Mouse (Mus musculus) lung, postnatal 0 days (tissue): ENCODE measurements at regions not wholly inside any gene's neighbourhood (a gene's known extent, or its start where the extent isn't known, plus 50 kb on each side); places are given as distances from the start of the nearest gene placed in this dataset.

Experiments used
- ATAC-seq: fragments of 200-750 bp; cut with Nextera tagmentation; 2 replicates; pipeline ENCODE4 v1.8.0; 2017; ENCODE audit warnings: moderate library complexity
- DNase-seq: peaks from one replicate; pipeline ENCODE4 v3.0.0-alpha.2; 2016; ENCODE audit warnings: low spot score
- H3K27ac ChIP-seq: fragments of 300-500 bp; sonication (generic); 2 replicates; pipeline ENCODE4 v1.5.1; 2014; ENCODE audit warnings: antibody characterized with exemption, mild to moderate bottlenecking, low read length, mixed read lengths
- H3K27me3 ChIP-seq: fragments of 300-500 bp; sonication (generic); replicated peaks from 2 replicates; pipeline ENCODE4 v1.6.1; 2014; ENCODE audit warnings: low read length, mixed read lengths; ENCODE audit not compliant: insufficient read depth
- H3K36me3 ChIP-seq: fragments of 300-500 bp; sonication (generic); 2 replicates; pipeline ENCODE4 v1.6.1; 2014; ENCODE audit warnings: low read length, mixed read lengths; ENCODE audit not compliant: insufficient read depth
- H3K4me1 ChIP-seq: fragments of 300-500 bp; sonication (generic); 2 replicates; pipeline ENCODE4 v1.6.1; 2014; ENCODE audit warnings: antibody characterized with exemption, low read depth, low read length, mixed read lengths; ENCODE audit not compliant: insufficient read depth
- H3K4me2 ChIP-seq: fragments of 300-500 bp; sonication (generic); replicated peaks from 2 replicates; pipeline ENCODE4 v1.6.1; 2014; ENCODE audit warnings: low read depth, mild to moderate bottlenecking, low read length, moderate library complexity, mixed read lengths
- H3K4me3 ChIP-seq: fragments of 300-500 bp; sonication (generic); 2 replicates; pipeline ENCODE4 v1.5.1; 2014; ENCODE audit warnings: low read depth, low read length
- H3K9ac ChIP-seq: fragments of 300-500 bp; sonication (generic); replicated peaks from 2 replicates; pipeline ENCODE4 v1.6.1; 2014; ENCODE audit warnings: low read depth, mild to moderate bottlenecking
- H3K9me3 ChIP-seq: fragments of 300-500 bp; sonication (generic); 2 replicates; pipeline ENCODE4 v1.6.1; 2016; ENCODE audit warnings: low read length, mixed read lengths
- CTCF ChIP-seq: IDR thresholded peaks from 2 replicates; pipeline ENCODE4 v1.5.1; 2016; ENCODE audit warnings: antibody characterized with exemption, mild to moderate bottlenecking
- EP300 ChIP-seq: IDR thresholded peaks from 2 replicates; pipeline ENCODE4 v1.6.1; 2016; ENCODE audit warnings: antibody characterized with exemption, mild to moderate bottlenecking, control low read depth
- WGBS: fragments of 180-500 bp; shearing (Covaris S2); extraction: QIAGEN DNeasy Blood & Tissue Kit; methylation state at CpG from one replicate; pipeline ENCODE4 v1.1.7; 2014; 5-methylcytosine and 5-hydroxymethylcytosine counted together

DNA sequence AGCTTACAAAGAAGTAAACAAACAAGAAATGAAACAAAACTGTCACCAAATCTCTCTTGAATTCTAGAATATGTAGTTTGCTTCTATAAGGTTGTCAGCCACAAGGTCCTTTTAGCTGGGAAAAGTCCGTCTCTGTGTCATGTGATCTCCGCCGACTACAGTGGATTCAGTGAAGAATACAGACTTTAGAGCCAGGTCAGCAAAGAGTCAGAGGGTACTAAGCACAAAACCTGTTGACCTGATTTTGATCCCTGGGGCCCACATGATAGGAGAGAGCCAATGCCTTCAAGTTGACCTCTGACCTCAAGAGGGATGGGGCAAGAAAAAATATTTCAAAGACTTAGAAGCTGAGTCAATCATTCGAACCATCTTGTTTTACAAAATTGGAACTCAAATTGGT lies 61.5 kb downstream of the Ppp1r3c start:
- Histone ChIP-seq H3K36me3 (no peaks in the 10 kb centered on the region), H3K4me1 (peaks cover 15% of the 10 kb centered on the region; the same call in 1 of the 2 replicates), H3K4me2 (no peak overlapping the region), H3K4me3 (no peak overlapping the region), H3K9me3 (no peaks in the 10 kb centered on the region), H3K27ac (no peak overlapping the region), H3K9ac (no peak overlapping the region), H3K27me3 (no peaks in the 10 kb centered on the region)
- WGBS, result 70% methylated on average over 4 of the region's 4 CpGs
- ATAC-seq, result no peak
- TF ChIP-seq EP300 (no peak), CTCF (no peak)
- no peak for DNase-seq

DNA sequence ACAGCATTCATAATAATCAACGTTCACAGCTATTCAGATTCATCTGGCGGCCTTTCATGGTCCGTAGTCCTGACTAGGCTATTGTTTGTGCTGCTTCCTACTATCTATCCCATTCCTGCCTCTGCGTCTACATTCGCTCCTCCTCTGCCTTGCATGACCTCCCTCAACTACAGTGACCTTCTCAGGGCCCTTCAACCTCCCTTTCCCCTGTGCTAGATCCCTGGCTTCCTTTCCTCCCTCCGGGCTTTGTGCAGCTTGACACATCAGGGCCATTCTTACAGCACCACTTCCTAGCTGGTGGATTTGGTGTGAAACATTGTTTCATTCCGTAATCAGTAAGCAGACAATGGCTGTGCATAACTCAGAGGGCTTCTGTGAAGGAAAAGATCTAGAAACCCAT lies 65.6 kb downstream of the Ppp1r3c start:
- Histone ChIP-seq H3K9ac (no peak overlapping the region), H3K4me1 (no peaks in the 10 kb centered on the region), H3K27ac (no peak overlapping the region), H3K27me3 (no peaks in the 10 kb centered on the region), H3K36me3 (no peaks in the 10 kb centered on the region), H3K4me3 (no peak overlapping the region), H3K4me2 (no peak overlapping the region), H3K9me3 (no peaks in the 10 kb centered on the region)
- DNase-seq (no peak), ATAC-seq (no peak)
- no peak for TF ChIP-seq CTCF
- WGBS, result 56% methylated on average over 7 of the region's 7 CpGs
